Mouse (Mus musculus): ENCODE measurements around the gene Ermard. TPM values are rescaled to one million over a fixed set of nuclear protein-coding genes. Genes with fewer than 3 reads are reported as not detected.
"Not testable (repeated sequence)": the region's sequence is repeated elsewhere in the genome, so short reads cannot be mapped to it uniquely, and the experiment has no call there.

The Ermard gene
- polyA plus RNA-seq (2015; fragmentation: Nextera tagmentation; extraction: Ambion mirVana) = 57.1 and 68.3 TPM in 2 replicates

DNA sequence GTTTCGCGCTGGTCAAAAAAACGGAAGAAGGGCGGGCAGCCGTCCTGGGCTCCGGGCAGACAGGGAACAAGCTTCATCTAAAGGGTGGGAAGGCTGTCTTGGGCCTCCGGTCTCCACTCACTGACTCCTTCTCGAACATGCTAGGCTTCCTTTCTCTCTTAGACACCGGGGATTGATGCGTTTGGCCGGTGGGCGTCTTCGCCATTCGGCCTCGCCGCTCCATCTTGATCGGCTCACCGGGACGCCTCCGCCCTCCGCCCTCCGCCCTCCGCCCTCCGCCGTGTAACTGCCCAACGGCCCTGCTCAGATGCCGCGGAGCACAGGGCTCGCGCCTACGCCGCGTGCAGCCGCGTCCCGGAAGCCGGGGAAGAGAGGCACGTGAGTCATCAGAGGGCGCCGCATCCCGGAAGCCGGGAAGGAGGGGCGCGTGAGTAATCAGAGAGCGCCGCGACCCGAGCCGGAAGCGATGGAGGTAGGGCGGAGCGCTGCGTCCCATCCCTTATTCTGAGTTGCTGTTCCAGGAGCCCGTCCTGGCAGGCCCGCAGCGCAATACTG is at the start of gene Ermard, which contains the start of the genes Tcte3 and Gm3448:
Gene Ermard (plus strand): TSS at position 34 of the 555 bp plus-strand sequence.
Gene Tcte3 (minus strand): TSS at position 314 of the 555 bp plus-strand sequence.
Gene Gm3448 (minus strand): TSS at position 363 of the 555 bp plus-strand sequence.
- WGBS = 0% methylated on average over 9 of the region's 56 CpGs
- not testable (repeated sequence) for H3K9ac ChIP-seq (ENCODE audit: low read length); H3K27ac ChIP-seq (ENCODE audit: low read length); H3K4me1 ChIP-seq (ENCODE audit: control insufficient read depth, insufficient read depth, low read length); H3K36me3 ChIP-seq (ENCODE audit: control insufficient read depth, insufficient read depth); H3K4me2 ChIP-seq (ENCODE audit: low read depth, low read length); H3K9me3 ChIP-seq (replicated peaks; ENCODE audit: control insufficient read depth, low read length); H3K27me3 ChIP-seq (ENCODE audit: control insufficient read depth, insufficient read depth, low read length); H3K4me3 ChIP-seq (ENCODE audit: low read length)
- ATAC-seq (replicated peaks; ENCODE audit: extremely low read depth, insufficient read depth, low FRiP score) = peak; percentile 98

GRCm38 (mm10) chr17:14992522-14993138 is 48.4 kb upstream of the Ermard start:
- no CpG with 5 or more reads among the region's 98 CpGs for WGBS
- not testable (repeated sequence) for H3K36me3 ChIP-seq (ENCODE audit: control insufficient read depth, insufficient read depth); H3K4me2 ChIP-seq (ENCODE audit: low read depth, low read length); H3K27me3 ChIP-seq (ENCODE audit: control insufficient read depth, insufficient read depth, low read length); H3K27ac ChIP-seq (ENCODE audit: low read length); H3K9ac ChIP-seq (ENCODE audit: low read length); H3K4me3 ChIP-seq (ENCODE audit: low read length); H3K4me1 ChIP-seq (ENCODE audit: control insufficient read depth, insufficient read depth, low read length); H3K9me3 ChIP-seq (replicated peaks; ENCODE audit: control insufficient read depth, low read length)
- peak; percentile 85 for ATAC-seq (replicated peaks; ENCODE audit: extremely low read depth, insufficient read depth, low FRiP score)

- not testable (repeated sequence) for H3K9ac ChIP-seq (ENCODE audit: low read length); H3K27ac ChIP-seq (ENCODE audit: low read length); H3K36me3 ChIP-seq (ENCODE audit: control insufficient read depth, insufficient read depth); H3K4me1 ChIP-seq (ENCODE audit: control insufficient read depth, insufficient read depth, low read length); H3K27me3 ChIP-seq (ENCODE audit: control insufficient read depth, insufficient read depth, low read length); H3K4me2 ChIP-seq (ENCODE audit: low read depth, low read length); H3K4me3 ChIP-seq (ENCODE audit: low read length); H3K9me3 ChIP-seq (replicated peaks; ENCODE audit: control insufficient read depth, low read length)
- peak; percentile 85 for ATAC-seq (replicated peaks; ENCODE audit: extremely low read depth, insufficient read depth, low FRiP score)
- WGBS = no CpG with 5 or more reads among the region's 47 CpGs
Observed at GRCm38 (mm10) chr17:14993139-14993832, 47.7 kb upstream of the Ermard start.

DNA sequence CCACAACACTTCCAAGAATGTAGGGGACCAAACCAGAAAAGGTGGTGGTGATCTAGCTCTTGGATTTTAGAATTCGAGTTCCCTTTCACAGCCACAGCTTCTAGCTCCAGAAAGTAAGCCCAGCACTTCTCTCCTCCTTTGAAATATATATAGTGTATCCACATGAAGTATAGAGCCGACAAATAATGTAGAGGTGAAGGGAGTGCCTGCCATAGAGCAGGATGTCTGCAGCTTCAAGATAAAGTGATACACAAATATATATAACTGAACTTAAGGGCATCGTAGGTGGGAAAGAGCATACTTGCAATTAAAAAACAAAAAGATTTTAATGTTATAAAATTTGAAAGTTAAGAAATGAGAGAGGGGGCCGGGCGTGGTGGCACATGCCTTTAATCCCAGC is 46.9 kb upstream of the Ermard start:
- WGBS = no CpG with 5 or more reads among the region's 5 CpGs
- H3K27ac ChIP-seq (ENCODE audit: low read length); ATAC-seq (replicated peaks; ENCODE audit: extremely low read depth, insufficient read depth, low FRiP score): not testable (repeated sequence)

DNA sequence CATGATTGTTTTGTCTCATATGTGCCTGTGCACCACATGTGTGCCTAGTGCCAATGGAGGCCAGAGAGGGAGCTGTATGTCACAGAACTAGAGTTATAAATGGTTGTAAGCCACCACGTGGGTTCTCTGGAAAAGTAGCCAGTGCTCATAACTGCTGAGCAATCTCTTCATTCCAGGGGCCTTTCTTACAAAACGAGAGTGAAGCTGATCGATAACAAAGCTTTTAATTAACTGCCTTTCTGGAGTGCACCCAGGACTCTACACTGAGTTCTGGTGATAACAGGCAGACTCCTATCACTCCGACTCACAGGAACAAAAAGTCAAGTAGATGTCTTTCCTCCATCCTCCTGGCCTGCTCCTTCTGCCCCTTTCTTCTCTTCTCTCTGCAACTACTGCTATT is 41.0 kb upstream of the Ermard start:
- H3K9ac ChIP-seq (ENCODE audit: low read length); H3K9me3 ChIP-seq (replicated peaks; ENCODE audit: control insufficient read depth, low read length); H3K27ac ChIP-seq (ENCODE audit: low read length); H3K4me2 ChIP-seq (ENCODE audit: low read depth, low read length); H3K36me3 ChIP-seq (ENCODE audit: control insufficient read depth, insufficient read depth); H3K4me1 ChIP-seq (ENCODE audit: control insufficient read depth, insufficient read depth, low read length); H3K4me3 ChIP-seq (ENCODE audit: low read length); H3K27me3 ChIP-seq (ENCODE audit: control insufficient read depth, insufficient read depth, low read length); ATAC-seq (replicated peaks; ENCODE audit: extremely low read depth, insufficient read depth, low FRiP score): not testable (repeated sequence)
- no CpG with 5 or more reads among the region's 4 CpGs for WGBS

More for the DNA sequence above, 46.9 kb upstream of the Ermard start:
- not testable (repeated sequence) for H3K36me3 ChIP-seq (ENCODE audit: control insufficient read depth, insufficient read depth); H3K4me1 ChIP-seq (ENCODE audit: control insufficient read depth, insufficient read depth, low read length); H3K9me3 ChIP-seq (replicated peaks; ENCODE audit: control insufficient read depth, low read length); H3K27me3 ChIP-seq (ENCODE audit: control insufficient read depth, insufficient read depth, low read length); H3K9ac ChIP-seq (ENCODE audit: low read length); H3K4me3 ChIP-seq (ENCODE audit: low read length); H3K4me2 ChIP-seq (ENCODE audit: low read depth, low read length)

GRCm38 (mm10) chr17:15009088-15009487 is 31.9 kb upstream of the Ermard start:
- H3K4me3 ChIP-seq (ENCODE audit: low read length); H3K4me2 ChIP-seq (ENCODE audit: low read depth, low read length); H3K27me3 ChIP-seq (ENCODE audit: control insufficient read depth, insufficient read depth, low read length); H3K27ac ChIP-seq (ENCODE audit: low read length); H3K9me3 ChIP-seq (replicated peaks; ENCODE audit: control insufficient read depth, low read length); ATAC-seq (replicated peaks; ENCODE audit: extremely low read depth, insufficient read depth, low FRiP score); H3K9ac ChIP-seq (ENCODE audit: low read length); H3K36me3 ChIP-seq (ENCODE audit: control insufficient read depth, insufficient read depth); H3K4me1 ChIP-seq (ENCODE audit: control insufficient read depth, insufficient read depth, low read length): not testable (repeated sequence)
- WGBS = no CpG with 5 or more reads among the region's 3 CpGs

- not testable (repeated sequence) for H3K36me3 ChIP-seq (ENCODE audit: control insufficient read depth, insufficient read depth); H3K4me3 ChIP-seq (ENCODE audit: low read length); H3K9ac ChIP-seq (ENCODE audit: low read length); H3K9me3 ChIP-seq (replicated peaks; ENCODE audit: control insufficient read depth, low read length); H3K4me1 ChIP-seq (ENCODE audit: control insufficient read depth, insufficient read depth, low read length); H3K27ac ChIP-seq (ENCODE audit: low read length); H3K27me3 ChIP-seq (ENCODE audit: control insufficient read depth, insufficient read depth, low read length); H3K4me2 ChIP-seq (ENCODE audit: low read depth, low read length)
- no CpG with 5 or more reads among the region's 60 CpGs for WGBS
- ATAC-seq (replicated peaks; ENCODE audit: extremely low read depth, insufficient read depth, low FRiP score) = peak; percentile 97
Observed at GRCm38 (mm10) chr17:15009706-15010413, 31.1 kb upstream of the Ermard start, which contains the start of gene Gm3435. Gene Gm3435 (plus strand): TSS chr17:15010176.

DNA sequence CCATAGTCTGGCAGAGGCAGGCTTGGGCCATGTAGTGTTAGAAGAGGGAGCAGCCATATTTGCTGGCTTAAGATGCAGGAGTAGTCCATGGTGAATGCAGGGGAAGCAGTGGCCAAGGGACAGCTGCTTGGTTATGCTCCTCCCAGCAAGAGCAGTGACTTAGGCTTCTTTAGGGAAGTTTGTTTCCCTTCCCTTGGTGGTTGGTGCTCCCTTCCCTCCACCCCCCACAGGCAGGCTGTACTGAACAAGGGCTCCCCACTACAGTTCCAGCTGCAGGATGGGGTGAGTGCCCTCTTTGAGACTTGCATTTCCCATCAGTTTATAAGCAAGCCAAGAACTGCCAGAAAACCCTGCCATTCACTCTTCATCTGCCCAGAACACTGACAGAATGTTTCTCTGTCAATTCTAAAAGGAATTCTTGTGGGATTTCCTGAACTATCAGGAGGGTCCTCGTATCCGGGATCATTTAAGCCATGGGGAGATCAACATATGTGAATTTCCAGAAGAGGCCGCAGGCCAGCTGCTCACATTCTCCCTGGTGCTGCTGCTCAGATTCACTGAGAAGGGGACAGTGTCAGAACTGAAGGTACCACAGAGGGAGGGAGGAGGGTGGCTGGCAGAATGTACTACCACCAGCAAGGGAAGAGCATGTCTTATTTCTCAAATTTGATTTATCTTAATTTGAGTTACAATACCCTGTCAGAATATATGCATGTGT is 19.3 kb upstream of the Ermard start:
- H3K4me1 ChIP-seq (ENCODE audit: control insufficient read depth, insufficient read depth, low read length); H3K27ac ChIP-seq (ENCODE audit: low read length); ATAC-seq (replicated peaks; ENCODE audit: extremely low read depth, insufficient read depth, low FRiP score); H3K4me2 ChIP-seq (ENCODE audit: low read depth, low read length); H3K4me3 ChIP-seq (ENCODE audit: low read length); H3K36me3 ChIP-seq (ENCODE audit: control insufficient read depth, insufficient read depth); H3K9ac ChIP-seq (ENCODE audit: low read length); H3K9me3 ChIP-seq (replicated peaks; ENCODE audit: control insufficient read depth, low read length); H3K27me3 ChIP-seq (ENCODE audit: control insufficient read depth, insufficient read depth, low read length): not testable (repeated sequence)
- 82% methylated on average over 3 of the region's 3 CpGs for WGBS

Measured in heart, embryonic 16.5 days (tissue).